Mouse (Mus musculus): ENCODE results near the gene Atxn7l3. TPM values are rescaled to one million over a fixed set of nuclear protein-coding genes. Genes with fewer than 3 reads are reported as not detected.
A peak's percentile ranks its signal among the peaks of the same experiment; 100 is the strongest.

The Atxn7l3 gene
- polyA plus RNA-seq, 1 experiment from 2014 or later = 22.1 TPM

- no peak for DNase-seq (ENCODE audit: low spot score)
- no peak within 1 kb of the TSS for H3K27ac ChIP-seq (replicated peaks; ENCODE audit: low read depth, low read length)
- WGBS = 87% methylated on average over 12 of the region's 12 CpGs
- no peak within 1 kb of the TSS for H3K4me2 ChIP-seq (ENCODE audit: low read depth, severe bottlenecking)
- no peak for ATAC-seq (ENCODE audit: insufficient number of reproducible peaks, low FRiP score, low TSS enrichment, low read depth)
- H3K9ac ChIP-seq (ENCODE audit: low read length) = no peak within 1 kb of the TSS
- no peaks in the 10 kb centered on the region for H3K27me3 ChIP-seq (ENCODE audit: control insufficient read depth, insufficient read depth, low read length)
- no peaks in the 10 kb centered on the region for H3K9me3 ChIP-seq (ENCODE audit: control insufficient read depth, low read length)
- no peaks in the 10 kb centered on the region for H3K4me1 ChIP-seq (ENCODE audit: control insufficient read depth, insufficient read depth, low read length)
- no peak within 1 kb of the TSS for H3K4me3 ChIP-seq (ENCODE audit: low read depth, low read length)
- H3K36me3 ChIP-seq (ENCODE audit: control insufficient read depth, insufficient read depth, low read length) = peaks cover 8% of the 10 kb centered on the region; the same call in 1 of the 2 replicates
Observed at GRCm38 (mm10) chr11:102268520-102269244, 27.7 kb downstream of the Atxn7l3 start, which contains the start of gene Asb16. TSS of gene Asb16 (plus strand) at chr11:102268743.

GRCm38 (mm10) chr11:102267480-102267879 is 29.0 kb downstream of the Atxn7l3 start:
- Histone ChIP-seq H3K27ac (replicated peaks; ENCODE audit: low read depth, low read length) (no peak overlapping the region; the same call in 1 of the 2 replicates), H3K36me3 (ENCODE audit: control insufficient read depth, insufficient read depth, low read length) (peaks cover 8% of the 10 kb centered on the region; the same call in 1 of the 2 replicates), H3K9me3 (ENCODE audit: control insufficient read depth, low read length) (no peaks in the 10 kb centered on the region), H3K27me3 (ENCODE audit: control insufficient read depth, insufficient read depth, low read length) (no peaks in the 10 kb centered on the region), H3K4me3 (ENCODE audit: low read depth, low read length) (no peak overlapping the region), H3K9ac (ENCODE audit: low read length) (peak overlapping the region; percentile 37; the same call in 1 of the 2 replicates), H3K4me2 (ENCODE audit: low read depth, severe bottlenecking) (no peak overlapping the region), H3K4me1 (ENCODE audit: control insufficient read depth, insufficient read depth, low read length) (no peaks in the 10 kb centered on the region)
- ATAC-seq (ENCODE audit: insufficient number of reproducible peaks, low FRiP score, low TSS enrichment, low read depth) = no peak
- 12% methylated on average over 11 of the region's 11 CpGs for WGBS
- peak; percentile 81 for DNase-seq (ENCODE audit: low spot score)

DNA sequence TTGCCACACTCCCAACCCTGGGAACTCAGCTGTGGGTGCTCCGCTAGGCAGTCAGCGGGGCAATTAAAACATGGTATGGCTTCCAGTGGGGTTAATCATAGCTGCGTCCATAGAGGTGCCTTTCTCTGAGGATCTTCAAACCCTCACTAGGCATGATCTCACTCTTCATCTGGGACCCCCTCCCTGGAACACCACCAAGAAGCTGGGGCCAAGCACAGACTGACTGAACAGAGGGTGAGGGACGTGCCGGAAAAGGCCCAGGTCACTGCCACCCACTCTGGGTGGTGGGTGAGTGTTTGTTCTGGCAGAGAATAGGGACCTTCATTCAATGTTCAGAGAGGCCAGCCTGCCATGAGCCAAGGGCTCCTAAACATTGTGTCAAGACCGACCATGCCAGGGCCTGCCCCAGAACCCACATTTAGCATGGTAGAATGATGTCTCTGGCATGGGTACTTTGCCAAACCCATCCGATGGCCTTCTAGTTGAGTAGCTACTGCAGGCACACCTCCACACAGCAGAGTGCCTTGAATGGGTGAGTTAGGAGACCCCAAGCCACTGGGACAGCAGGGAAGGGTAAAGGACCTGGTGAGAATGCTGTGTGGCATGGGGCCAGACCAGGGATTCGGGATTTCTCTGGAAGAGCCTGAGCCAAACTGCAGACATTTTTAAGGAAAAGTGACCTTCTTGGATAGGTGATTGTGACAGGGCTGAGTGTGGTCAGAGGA is 29.6 kb downstream of the Atxn7l3 start:
- H3K27ac ChIP-seq (replicated peaks; ENCODE audit: low read depth, low read length) = no peak overlapping the region; the same call in 1 of the 2 replicates
- peaks cover 14% of the 10 kb centered on the region for H3K36me3 ChIP-seq (ENCODE audit: control insufficient read depth, insufficient read depth, low read length)
- no peaks in the 10 kb centered on the region for H3K9me3 ChIP-seq (ENCODE audit: control insufficient read depth, low read length)
- H3K9ac ChIP-seq (ENCODE audit: low read length) = peak overlapping the region; percentile 37; the same call in 1 of the 2 replicates
- no peak for DNase-seq (ENCODE audit: low spot score)
- H3K4me2 ChIP-seq (ENCODE audit: low read depth, severe bottlenecking) = no peak overlapping the region
- H3K4me1 ChIP-seq (ENCODE audit: control insufficient read depth, insufficient read depth, low read length) = no peaks in the 10 kb centered on the region
- no peak for ATAC-seq (ENCODE audit: insufficient number of reproducible peaks, low FRiP score, low TSS enrichment, low read depth)
- H3K27me3 ChIP-seq (ENCODE audit: control insufficient read depth, insufficient read depth, low read length) = no peaks in the 10 kb centered on the region
- WGBS = 89% methylated on average over 8 of the region's 8 CpGs
- no peak overlapping the region for H3K4me3 ChIP-seq (ENCODE audit: low read depth, low read length)

DNA sequence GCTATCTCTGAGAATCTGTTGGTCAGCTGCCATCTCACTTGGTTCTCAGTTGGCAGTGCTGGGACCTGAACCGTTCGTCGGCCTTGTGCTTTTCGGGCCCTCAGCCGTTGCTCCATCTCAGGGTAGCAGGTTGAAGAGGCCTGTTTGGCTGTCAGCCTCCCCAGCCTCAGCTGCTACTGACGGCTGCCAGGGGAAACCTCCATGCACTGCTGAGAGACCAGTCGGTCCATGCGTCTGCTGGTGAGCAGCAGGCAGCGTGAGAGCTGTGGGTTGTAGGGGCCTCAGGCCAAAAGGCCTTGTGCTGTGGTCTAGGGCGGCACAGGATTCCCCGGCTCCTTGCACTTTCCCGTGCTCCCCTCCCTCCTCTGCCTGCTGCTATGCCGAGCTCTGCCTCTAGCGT is 30.6 kb downstream of the Atxn7l3 start:
- Histone ChIP-seq H3K4me1 (ENCODE audit: control insufficient read depth, insufficient read depth, low read length) (no peaks in the 10 kb centered on the region), H3K9me3 (ENCODE audit: control insufficient read depth, low read length) (no peaks in the 10 kb centered on the region), H3K27ac (replicated peaks; ENCODE audit: low read depth, low read length) (no peak overlapping the region), H3K4me3 (ENCODE audit: low read depth, low read length) (no peak overlapping the region), H3K9ac (ENCODE audit: low read length) (peak overlapping the region; percentile 7; the same call in 1 of the 2 replicates), H3K4me2 (ENCODE audit: low read depth, severe bottlenecking) (no peak overlapping the region), H3K27me3 (ENCODE audit: control insufficient read depth, insufficient read depth, low read length) (no peaks in the 10 kb centered on the region), H3K36me3 (ENCODE audit: control insufficient read depth, insufficient read depth, low read length) (peaks cover 14% of the 10 kb centered on the region)
- WGBS = 60% methylated on average over 14 of the region's 14 CpGs
- ATAC-seq (ENCODE audit: insufficient number of reproducible peaks, low FRiP score, low TSS enrichment, low read depth) (no peak), DNase-seq (ENCODE audit: low spot score) (no peak)

DNA sequence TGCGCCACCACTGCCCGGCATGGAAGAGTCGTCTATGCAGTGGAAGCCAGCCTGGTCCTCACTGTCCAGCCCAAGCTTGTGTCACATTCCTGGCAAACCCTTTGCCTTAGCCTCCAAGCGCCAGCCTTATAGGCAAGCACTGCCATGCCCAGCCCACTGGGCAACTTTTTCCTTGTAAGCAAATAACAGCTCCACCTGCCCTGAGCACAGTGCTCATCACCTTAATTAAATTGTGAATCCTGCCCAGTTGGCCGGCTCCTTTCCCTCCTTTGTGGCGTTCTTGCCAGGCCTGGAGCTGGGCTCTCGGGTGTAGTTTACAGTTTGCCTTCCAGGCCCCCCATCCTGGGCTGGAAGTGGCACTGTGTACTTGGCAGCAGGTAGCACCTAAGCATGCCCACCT is 33.2 kb downstream of the Atxn7l3 start:
- ATAC-seq (ENCODE audit: insufficient number of reproducible peaks, low FRiP score, low TSS enrichment, low read depth) (no peak), DNase-seq (ENCODE audit: low spot score) (no peak)
- H3K27me3 ChIP-seq (ENCODE audit: control insufficient read depth, insufficient read depth, low read length) = no peaks in the 10 kb centered on the region
- H3K36me3 ChIP-seq (ENCODE audit: control insufficient read depth, insufficient read depth, low read length) = peaks cover 20% of the 10 kb centered on the region
- H3K4me2 ChIP-seq (ENCODE audit: low read depth, severe bottlenecking) = no peak overlapping the region
- H3K9ac ChIP-seq (ENCODE audit: low read length) = no peak overlapping the region
- H3K4me3 ChIP-seq (ENCODE audit: low read depth, low read length) = no peak overlapping the region
- no peaks in the 10 kb centered on the region for H3K9me3 ChIP-seq (ENCODE audit: control insufficient read depth, low read length)
- H3K27ac ChIP-seq (replicated peaks; ENCODE audit: low read depth, low read length) = no peak overlapping the region
- 95% methylated on average over 7 of the region's 7 CpGs for WGBS
- H3K4me1 ChIP-seq (ENCODE audit: control insufficient read depth, insufficient read depth, low read length) = no peaks in the 10 kb centered on the region

GRCm38 (mm10) chr11:102258521-102258920 is 37.9 kb downstream of the Atxn7l3 start:
- ATAC-seq (ENCODE audit: insufficient number of reproducible peaks, low FRiP score, low TSS enrichment, low read depth) (no peak), DNase-seq (ENCODE audit: low spot score) (no peak)
- Histone ChIP-seq H3K9ac (ENCODE audit: low read length) (no peak overlapping the region), H3K36me3 (ENCODE audit: control insufficient read depth, insufficient read depth, low read length) (peaks cover 21% of the 10 kb centered on the region), H3K27me3 (ENCODE audit: control insufficient read depth, insufficient read depth, low read length) (no peaks in the 10 kb centered on the region), H3K4me3 (ENCODE audit: low read depth, low read length) (no peak overlapping the region), H3K4me2 (ENCODE audit: low read depth, severe bottlenecking) (no peak overlapping the region), H3K9me3 (ENCODE audit: control insufficient read depth, low read length) (no peaks in the 10 kb centered on the region), H3K4me1 (ENCODE audit: control insufficient read depth, insufficient read depth, low read length) (peaks cover 3% of the 10 kb centered on the region; the same call in 1 of the 2 replicates), H3K27ac (replicated peaks; ENCODE audit: low read depth, low read length) (no peak overlapping the region)
- 90% methylated on average over 3 of the region's 3 CpGs for WGBS

- H3K4me1 ChIP-seq (ENCODE audit: control insufficient read depth, insufficient read depth, low read length) = peaks cover 3% of the 10 kb centered on the region; the same call in 1 of the 2 replicates
- H3K36me3 ChIP-seq (ENCODE audit: control insufficient read depth, insufficient read depth, low read length) = peaks cover 21% of the 10 kb centered on the region
- ATAC-seq (ENCODE audit: insufficient number of reproducible peaks, low FRiP score, low TSS enrichment, low read depth) (no peak), DNase-seq (ENCODE audit: low spot score) (no peak)
- H3K4me2 ChIP-seq (ENCODE audit: low read depth, severe bottlenecking) = no peak overlapping the region
- no peaks in the 10 kb centered on the region for H3K9me3 ChIP-seq (ENCODE audit: control insufficient read depth, low read length)
- no peaks in the 10 kb centered on the region for H3K27me3 ChIP-seq (ENCODE audit: control insufficient read depth, insufficient read depth, low read length)
- H3K9ac ChIP-seq (ENCODE audit: low read length) = no peak overlapping the region
- H3K4me3 ChIP-seq (ENCODE audit: low read depth, low read length) = no peak overlapping the region
- WGBS = 85% methylated on average over 6 of the region's 6 CpGs
- no peak overlapping the region for H3K27ac ChIP-seq (replicated peaks; ENCODE audit: low read depth, low read length)
Observed at GRCm38 (mm10) chr11:102258095-102258494, 38.3 kb downstream of the Atxn7l3 start.

DNA sequence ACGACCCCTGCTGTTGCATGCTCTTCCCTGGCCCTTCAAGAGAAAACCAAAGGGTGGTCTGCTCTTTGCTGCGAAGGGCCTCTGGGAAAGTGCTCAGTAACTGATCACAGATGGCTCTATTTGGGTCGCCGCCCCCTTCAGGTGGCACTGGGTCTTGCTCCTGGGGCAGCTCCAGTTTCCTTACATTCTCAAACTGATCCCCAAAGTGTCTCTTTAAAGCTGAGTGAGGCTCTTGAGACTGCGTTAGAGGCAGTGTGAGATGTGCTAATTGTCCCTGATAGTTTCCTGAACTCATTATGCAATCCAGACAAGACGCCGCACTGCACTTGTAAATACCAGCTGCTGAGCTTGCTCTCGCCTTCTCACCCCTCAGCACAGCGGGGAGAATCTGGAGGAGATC is 38.9 kb downstream of the Atxn7l3 start:
- Histone ChIP-seq H3K9ac (ENCODE audit: low read length) (no peak overlapping the region), H3K36me3 (ENCODE audit: control insufficient read depth, insufficient read depth, low read length) (peaks cover 21% of the 10 kb centered on the region), H3K4me2 (ENCODE audit: low read depth, severe bottlenecking) (no peak overlapping the region), H3K4me3 (ENCODE audit: low read depth, low read length) (no peak overlapping the region), H3K9me3 (ENCODE audit: control insufficient read depth, low read length) (no peaks in the 10 kb centered on the region), H3K4me1 (ENCODE audit: control insufficient read depth, insufficient read depth, low read length) (peaks cover 3% of the 10 kb centered on the region; the same call in 1 of the 2 replicates), H3K27ac (replicated peaks; ENCODE audit: low read depth, low read length) (no peak overlapping the region), H3K27me3 (ENCODE audit: control insufficient read depth, insufficient read depth, low read length) (no peaks in the 10 kb centered on the region)
- no peak for ATAC-seq (ENCODE audit: insufficient number of reproducible peaks, low FRiP score, low TSS enrichment, low read depth)
- WGBS = 36% methylated on average over 9 of the region's 9 CpGs
- peak; percentile 67 for DNase-seq (ENCODE audit: low spot score)
